Mouse (Mus musculus) lung, embryonic 14.5 days (tissue): ENCODE data around the gene Hscb. TPM values are rescaled to one million over a fixed set of nuclear protein-coding genes. Genes with fewer than 3 reads are reported as not detected.

Source experiments
- ATAC-seq: fragments of 200-750 bp; cut with Nextera tagmentation; 2 replicates; pipeline ENCODE4 v1.8.0; 2017; ENCODE audit warnings: mild to moderate bottlenecking, moderate TSS enrichment, moderate library complexity; ENCODE audit not compliant: insufficient read depth
- DNase-seq: peaks from one replicate; pipeline ENCODE4 v3.0.0-alpha.2; 2015
- H3K27ac ChIP-seq: fragments of 300-500 bp; sonication (generic); 2 replicates; pipeline ENCODE4 v1.5.1; 2014; ENCODE audit warnings: low read depth, mild to moderate bottlenecking, moderate library complexity
- H3K27me3 ChIP-seq: fragments of 300-500 bp; sonication (generic); 2 replicates; pipeline ENCODE4 v1.6.1; 2014; ENCODE audit warnings: low read length, control low read depth; ENCODE audit not compliant: insufficient read depth
- H3K36me3 ChIP-seq: fragments of 300-500 bp; sonication (generic); 2 replicates; pipeline ENCODE4 v1.6.1; 2014; ENCODE audit warnings: control low read depth; ENCODE audit not compliant: insufficient read depth
- H3K4me1 ChIP-seq: fragments of 300-500 bp; sonication (generic); 2 replicates; pipeline ENCODE4 v1.6.1; 2014; ENCODE audit warnings: antibody characterized with exemption, control low read depth; ENCODE audit not compliant: insufficient read depth
- H3K4me2 ChIP-seq: fragments of 300-500 bp; sonication (generic); 2 replicates; pipeline ENCODE4 v1.6.1; 2014; ENCODE audit warnings: mild to moderate bottlenecking
- H3K4me3 ChIP-seq: fragments of 300-500 bp; sonication (generic); 2 replicates; pipeline ENCODE4 v1.5.1; 2014; ENCODE audit warnings: low read depth, low read length
- H3K9ac ChIP-seq: fragments of 300-500 bp; sonication (generic); 2 replicates; pipeline ENCODE4 v1.6.1; 2014
- H3K9me3 ChIP-seq: fragments of 300-500 bp; sonication (generic); 2 replicates; pipeline ENCODE4 v1.6.1; 2016; ENCODE audit warnings: low read depth, low read length, control low read depth
- CTCF ChIP-seq: IDR thresholded peaks from 2 replicates; pipeline ENCODE4 v1.5.1; 2016; ENCODE audit warnings: antibody characterized with exemption, low read depth
- WGBS: fragments of 180-500 bp; shearing (Covaris S2); extraction: QIAGEN DNeasy Blood & Tissue Kit; methylation state at CpG from one replicate; pipeline ENCODE4 v1.1.7; 2014; 5-methylcytosine and 5-hydroxymethylcytosine counted together
- polyA plus RNA-seq: library from polyadenylated mRNA; unstranded; fragments of >200 nt; fragmentation: Nextera tagmentation; extraction: Ambion mirVana; gene quantifications from 2 replicates; pipeline ENCODE4 v1.2.1, GENCODE M21; 2014

Gene Hscb
- polyA plus RNA-seq, 1 experiment from 2014 or later, result 25.6 TPM

DNA sequence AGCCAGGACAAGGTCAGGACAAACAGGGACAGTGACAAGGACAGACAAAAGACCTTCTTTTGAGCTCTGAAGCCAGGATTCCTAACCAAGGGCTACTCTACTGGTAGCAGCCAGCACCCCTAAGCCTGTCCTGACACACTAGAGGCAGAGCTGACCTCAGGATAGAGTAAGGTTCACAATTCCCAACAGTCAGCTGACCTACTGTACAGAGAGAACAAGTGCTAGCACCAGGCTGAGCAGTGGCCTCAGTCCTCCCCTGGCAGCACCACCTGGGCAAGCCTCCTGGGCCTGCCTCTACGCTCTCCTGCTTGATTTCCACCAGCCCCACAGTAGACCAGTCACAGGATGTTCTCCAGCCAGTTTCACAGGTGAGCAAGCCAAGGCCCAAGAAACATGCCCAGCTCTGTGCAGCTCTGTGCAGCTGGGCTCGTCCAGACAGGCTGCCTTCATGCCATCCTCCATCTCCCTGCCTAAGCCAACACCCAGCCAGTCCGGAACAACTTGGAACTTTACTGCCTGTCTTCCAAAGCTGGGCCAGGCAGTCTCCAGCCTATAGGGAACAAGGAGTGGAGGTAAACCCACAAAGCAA lies 38.4 kb downstream of the Hscb start:
- Histone ChIP-seq H3K4me3 (no peak overlapping the region), H3K9ac (no peak overlapping the region), H3K9me3 (no peaks in the 10 kb centered on the region), H3K27ac (no peak overlapping the region), H3K4me2 (no peak overlapping the region), H3K27me3 (no peaks in the 10 kb centered on the region), H3K36me3 (peaks cover 80% of the 10 kb centered on the region), H3K4me1 (no peaks in the 10 kb centered on the region)
- no peak for ATAC-seq
- no peak for TF ChIP-seq CTCF
- WGBS, result 86% methylated on average over 3 of the region's 3 CpGs
- no peak for DNase-seq

DNA sequence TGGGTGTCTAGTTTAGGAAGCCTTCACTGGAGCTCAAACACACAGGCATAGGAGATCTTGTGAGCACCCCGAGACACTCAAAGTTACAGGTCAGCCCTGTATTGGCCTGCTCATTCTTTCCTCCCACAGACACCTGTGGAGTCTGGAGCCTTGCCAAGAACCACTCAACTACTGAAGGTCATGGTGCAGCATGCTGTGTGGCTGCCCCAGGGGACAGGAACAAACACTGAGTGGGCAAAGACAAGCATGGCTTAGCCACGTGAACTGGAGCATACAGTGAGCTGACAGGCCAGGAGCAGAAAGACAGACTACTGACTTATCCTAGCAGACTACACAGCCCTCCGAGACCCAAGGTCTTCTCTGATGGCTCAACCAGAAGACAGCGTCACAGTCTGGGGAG lies 41.9 kb downstream of the Hscb start:
- ATAC-seq (no peak), DNase-seq (peak; percentile 39)
- Histone ChIP-seq H3K4me2 (no peak overlapping the region), H3K9me3 (no peaks in the 10 kb centered on the region), H3K4me1 (no peaks in the 10 kb centered on the region), H3K27ac (no peak overlapping the region), H3K27me3 (no peaks in the 10 kb centered on the region), H3K9ac (no peak overlapping the region), H3K4me3 (no peak overlapping the region), H3K36me3 (peaks cover 97% of the 10 kb centered on the region)
- WGBS, result 60% methylated on average over 4 of the region's 4 CpGs
- TF ChIP-seq CTCF, result no peak

DNA sequence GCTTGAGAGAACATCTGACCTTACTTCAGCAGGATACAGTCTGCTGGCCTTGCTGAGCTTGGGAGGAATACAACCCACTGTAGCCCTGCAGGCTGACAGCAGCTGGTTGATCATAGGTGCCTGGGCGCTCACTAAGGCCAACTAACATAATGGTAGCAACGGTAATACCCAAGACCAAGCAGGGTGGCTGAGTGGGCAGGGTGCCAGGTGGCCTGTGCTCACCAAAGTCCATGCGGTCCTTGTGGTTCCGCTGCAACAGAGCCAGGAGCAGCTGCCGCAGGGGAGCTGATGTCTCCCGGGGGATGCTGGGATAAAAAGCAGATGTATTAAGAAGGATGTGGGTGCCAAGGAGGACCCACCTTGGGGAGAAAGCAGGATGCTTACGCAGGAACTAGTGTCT lies 45.2 kb downstream of the Hscb start:
- Histone ChIP-seq H3K9me3 (no peaks in the 10 kb centered on the region), H3K27me3 (no peaks in the 10 kb centered on the region), H3K4me1 (no peaks in the 10 kb centered on the region), H3K9ac (no peak overlapping the region), H3K36me3 (peaks cover 100% of the 10 kb centered on the region), H3K27ac (no peak overlapping the region), H3K4me2 (no peak overlapping the region), H3K4me3 (no peak overlapping the region)
- no peak for ATAC-seq
- no peak for DNase-seq
- TF ChIP-seq CTCF, result no peak
- 91% methylated on average over 7 of the region's 7 CpGs for WGBS

DNA sequence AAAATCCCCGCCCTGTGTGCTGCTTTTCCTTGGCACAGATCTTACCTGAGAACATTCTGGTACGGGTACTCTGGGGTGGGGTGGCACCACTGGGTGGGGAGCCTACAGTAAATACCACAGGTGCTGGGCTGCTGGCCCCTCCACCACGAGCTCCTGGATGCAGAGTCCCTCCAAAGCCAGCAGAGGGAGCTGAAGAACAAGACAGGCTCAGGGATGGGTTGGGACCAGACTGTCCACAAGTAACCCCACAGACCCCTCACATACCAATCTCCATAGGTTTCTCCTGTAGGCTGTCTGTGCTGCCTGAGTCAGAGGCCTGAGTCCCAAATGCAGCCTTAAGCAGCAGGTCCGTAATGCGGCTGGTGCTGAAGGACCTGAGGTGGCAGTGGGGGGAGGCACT lies 50.9 kb downstream of the Hscb start:
- H3K4me3 ChIP-seq, result no peak overlapping the region
- 62% methylated on average over 5 of the region's 5 CpGs for WGBS
- no peak overlapping the region for H3K27ac ChIP-seq
- no peak overlapping the region for H3K4me2 ChIP-seq
- H3K9me3 ChIP-seq, result no peaks in the 10 kb centered on the region
- H3K4me1 ChIP-seq, result no peaks in the 10 kb centered on the region
- DNase-seq (peak; percentile 77), ATAC-seq (peak; percentile 59)
- no peaks in the 10 kb centered on the region for H3K27me3 ChIP-seq
- no peak overlapping the region for H3K9ac ChIP-seq
- peak; percentile 74 for TF ChIP-seq CTCF
- peaks cover 88% of the 10 kb centered on the region for H3K36me3 ChIP-seq

DNA sequence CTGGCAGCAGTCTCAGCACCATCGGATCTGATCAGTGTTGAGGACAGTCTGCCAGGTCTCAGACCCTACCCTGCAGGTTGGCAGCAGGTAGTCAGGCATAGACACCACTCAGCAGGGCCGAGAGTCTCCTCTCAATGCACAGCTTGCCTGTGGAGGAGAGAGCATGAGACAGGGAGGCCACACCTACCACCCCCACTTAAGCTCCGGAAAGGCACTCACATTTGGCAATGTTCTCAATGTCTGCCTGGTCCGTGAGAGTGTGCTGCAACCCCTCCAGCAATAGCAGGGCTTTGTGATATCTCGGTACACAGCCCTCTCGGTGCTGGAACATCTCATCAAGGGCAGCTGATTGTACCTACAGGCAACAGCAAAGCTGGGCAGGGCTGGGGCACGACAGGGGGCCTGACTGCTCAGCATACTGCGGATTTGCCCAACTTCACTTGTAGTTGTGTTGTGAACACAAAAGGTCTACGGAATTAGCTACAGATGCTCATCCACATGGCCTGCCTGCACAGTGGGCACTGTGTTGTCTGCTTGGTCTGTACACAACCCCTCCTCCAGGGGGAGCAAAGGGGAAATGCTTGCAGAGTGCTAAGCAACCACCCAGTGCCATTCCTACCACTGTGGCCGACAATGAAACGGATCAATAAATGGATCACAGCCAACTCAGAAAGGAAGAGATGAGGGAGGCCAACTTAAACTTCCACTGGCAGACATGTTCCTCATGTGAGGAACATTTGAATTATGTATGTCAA lies 53.3 kb downstream of the Hscb start:
- no peak overlapping the region for H3K4me2 ChIP-seq
- no peak overlapping the region for H3K4me3 ChIP-seq
- ATAC-seq (no peak), DNase-seq (peak; percentile 9)
- H3K27me3 ChIP-seq, result no peaks in the 10 kb centered on the region
- peaks cover 64% of the 10 kb centered on the region for H3K36me3 ChIP-seq
- H3K4me1 ChIP-seq, result no peaks in the 10 kb centered on the region
- no peak overlapping the region for H3K27ac ChIP-seq
- no peaks in the 10 kb centered on the region for H3K9me3 ChIP-seq
- no peak overlapping the region for H3K9ac ChIP-seq
- WGBS, result 80% methylated on average over 11 of the region's 11 CpGs
- TF ChIP-seq CTCF, result peak; percentile 37

DNA sequence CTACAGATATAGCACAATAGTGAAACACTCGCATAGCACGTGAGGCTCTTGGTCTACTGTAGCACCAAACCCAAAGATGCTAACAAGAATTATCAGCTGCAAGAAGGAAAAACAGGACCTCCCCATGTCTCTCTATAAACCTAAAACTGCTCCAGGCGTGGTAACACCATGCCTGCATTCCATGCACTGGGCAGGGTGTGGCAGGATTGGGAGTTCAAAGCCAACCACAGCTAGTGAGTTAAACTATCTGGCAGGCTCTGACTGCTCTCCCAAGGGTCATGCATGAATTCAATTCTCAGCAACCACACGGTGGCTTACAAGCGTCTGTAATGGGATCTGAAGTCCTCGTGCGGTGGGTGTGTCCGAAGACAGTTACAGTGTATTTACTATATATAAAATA lies 56.4 kb downstream of the Hscb start:
- ATAC-seq (no peak), DNase-seq (no peak)
- Histone ChIP-seq H3K4me3 (no peak overlapping the region), H3K4me1 (peaks cover 7% of the 10 kb centered on the region; the same call in 1 of the 2 replicates), H3K27me3 (no peaks in the 10 kb centered on the region), H3K27ac (no peak overlapping the region), H3K9me3 (no peaks in the 10 kb centered on the region), H3K4me2 (no peak overlapping the region), H3K36me3 (peaks cover 37% of the 10 kb centered on the region), H3K9ac (no peak overlapping the region)
- WGBS, result 64% methylated on average over 8 of the region's 8 CpGs
- TF ChIP-seq CTCF, result no peak

DNA sequence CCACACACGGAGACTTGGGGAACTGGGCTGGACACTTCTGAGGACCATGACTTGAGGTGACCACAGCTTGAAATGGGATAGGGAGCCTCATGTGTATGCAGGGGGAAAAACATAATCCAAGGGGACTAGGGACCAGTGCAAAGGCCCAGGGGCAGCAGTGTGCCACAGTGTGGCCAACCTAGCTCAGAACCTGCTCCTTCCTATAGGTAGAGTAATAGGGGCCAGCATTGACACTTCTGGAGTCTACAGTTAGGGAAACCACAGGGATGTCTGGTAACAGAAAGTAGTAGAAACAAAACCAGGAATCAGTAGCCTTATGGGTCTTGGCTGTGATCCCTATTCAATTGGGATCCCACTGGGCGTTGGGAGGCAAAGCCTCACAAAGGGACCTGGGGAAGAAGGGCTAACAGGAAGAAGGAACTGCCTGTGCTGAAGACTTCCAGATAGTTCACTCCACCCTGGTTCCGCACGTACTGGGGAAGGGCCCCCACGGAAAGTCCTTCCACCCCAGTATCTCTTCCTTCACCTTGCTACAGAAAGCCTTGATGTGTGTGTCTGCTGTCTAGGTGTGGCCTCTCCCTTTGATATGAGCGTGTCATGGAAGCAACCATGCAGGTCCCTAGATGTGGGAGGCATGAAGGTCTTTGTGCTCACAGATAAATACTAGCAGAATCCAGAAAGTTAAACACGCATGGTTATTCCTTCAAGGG lies 57.9 kb downstream of the Hscb start:
- no peak for TF ChIP-seq CTCF
- 80% methylated on average over 7 of the region's 7 CpGs for WGBS
- H3K4me1 ChIP-seq, result peaks cover 7% of the 10 kb centered on the region; the same call in 1 of the 2 replicates
- ATAC-seq, result no peak
- no peak for DNase-seq
- H3K27ac ChIP-seq, result no peak overlapping the region
- H3K9ac ChIP-seq, result no peak overlapping the region
- no peak overlapping the region for H3K4me3 ChIP-seq
- H3K36me3 ChIP-seq, result peaks cover 37% of the 10 kb centered on the region
- no peaks in the 10 kb centered on the region for H3K27me3 ChIP-seq
- H3K9me3 ChIP-seq, result no peaks in the 10 kb centered on the region
- H3K4me2 ChIP-seq, result no peak overlapping the region
